ENCODE assay signal across 28 mouse cellular contexts in genomic region chr1:64850345-64850744, GRCm38 (mm10).
A peak's percentile ranks its signal among the peaks of the same experiment; 100 is the strongest.
DNase-seq lines count a peak whose midpoint lies in the region; ATAC-seq lines count a peak whose summit lies in the region.
"Had no signal": no experiment of that assay in that cellular context is flagged by ENCODE, and none has a peak within 500 bp of the region (broad histone marks: within the 10 kb centered on the region; RNA-seq: fewer than 3 reads in every experiment).

No protein-coding gene starts in this region.

- no peak overlapping the region for H3K9ac ChIP-seq in kidney, embryonic 15.5 days
- no peak overlapping the region for H3K9ac ChIP-seq in kidney, embryonic 14.5 days (ENCODE audit: low read depth, low read length)
- H3K9ac ChIP-seq: forebrain, postnatal 0 days; heart, embryonic 13.5 days; hindbrain, embryonic 12.5 days; intestine, embryonic 15.5 days had no signal

- no peak overlapping the region for H3K4me3 ChIP-seq in kidney, embryonic 15.5 days (replicated peaks)
- no peak overlapping the region for H3K4me3 ChIP-seq in kidney, embryonic 14.5 days (ENCODE audit: low read length)
- no peak overlapping the region for H3K4me3 ChIP-seq in embryonic facial prominence, embryonic 10.5 days
- H3K4me3 ChIP-seq: erythroblast, embryonic 14.5 days; heart, embryonic 10.5 days; heart, embryonic 13.5 days; hindbrain, embryonic 12.5 days; intestine, embryonic 15.5 days had no signal

- H3K4me2 ChIP-seq in kidney, embryonic 15.5 days = no peak overlapping the region
- H3K4me2 ChIP-seq in kidney, embryonic 14.5 days (replicated peaks; ENCODE audit: low read depth, low read length) = no peak overlapping the region
- H3K4me2 ChIP-seq: heart, embryonic 13.5 days; hindbrain, embryonic 12.5 days; intestine, embryonic 15.5 days had no signal

- DNase-seq in Muller cell, postnatal 12 days (ENCODE audit: inconsistent ontology term) = peak; percentile 89
- DNase-seq in embryonic facial prominence, embryonic 10.5 days (ENCODE audit: low spot score) = no peak
- no peak for DNase-seq in heart, adult 9 months (ENCODE audit: low spot score in 2 of 2)
- DNase-seq: adrenal gland, adult 8-10 months; adrenal gland, postnatal 25 days; B cell, adult 2 months; cerebellum, adult 11-12 months; cerebellum, adult 8-10 months; cerebellum, postnatal 10 days; cerebellum, postnatal 36 days; embryo, embryonic 11 days; forebrain, postnatal 0 days; gastrocnemius, postnatal 25 days; heart, adult 18-20 months; kidney, adult 11 months had no signal

- H3K27ac ChIP-seq in kidney, embryonic 15.5 days = 0 out of 2 replicates have a peak overlapping the region, but pooled peaks have one; percentile 3
- H3K27ac ChIP-seq in kidney, embryonic 14.5 days (ENCODE audit: low read depth, low read length) = no peak overlapping the region
- H3K27ac ChIP-seq in embryonic facial prominence, embryonic 10.5 days (replicated peaks) = peak overlapping the region; percentile 40; the same call in 1 of the 2 replicates
- H3K27ac ChIP-seq: heart, embryonic 10.5 days; heart, embryonic 13.5 days; hindbrain, embryonic 12.5 days; intestine, embryonic 15.5 days had no signal

- no peak for ATAC-seq in kidney, embryonic 15.5 days (replicated peaks; ENCODE audit: low FRiP score)
- ATAC-seq in kidney, embryonic 14.5 days (ENCODE audit: low FRiP score, low TSS enrichment) = no peak
- no peak for ATAC-seq in megakaryocyte progenitor cell, adult 5-6 weeks (replicated peaks; ENCODE audit: poor library complexity)
- ATAC-seq: activated CD4-positive, CD25-positive, alpha-beta regulatory T cell, adult 4 months; forebrain, embryonic 14.5 days; forebrain, postnatal 0 days; hindbrain, embryonic 16.5 days; intestine, embryonic 15.5 days had no signal

- H3K9me3 ChIP-seq in kidney, embryonic 15.5 days (replicated peaks) = no peaks in the 10 kb centered on the region
- no peaks in the 10 kb centered on the region for H3K9me3 ChIP-seq in kidney, embryonic 14.5 days (ENCODE audit: control insufficient read depth, low read length)
- H3K9me3 ChIP-seq in embryonic facial prominence, embryonic 10.5 days = no peaks in the 10 kb centered on the region
- H3K9me3 ChIP-seq: G1E; heart, embryonic 10.5 days; heart, embryonic 13.5 days; hindbrain, embryonic 12.5 days; intestine, embryonic 15.5 days had no signal

- no peaks in the 10 kb centered on the region for H3K36me3 ChIP-seq in kidney, embryonic 15.5 days
- H3K36me3 ChIP-seq in kidney, embryonic 14.5 days (ENCODE audit: control insufficient read depth, insufficient read depth, low read length) = no peaks in the 10 kb centered on the region
- no peaks in the 10 kb centered on the region for H3K36me3 ChIP-seq in embryonic facial prominence, embryonic 10.5 days (replicated peaks)
- H3K36me3 ChIP-seq: heart, embryonic 10.5 days; heart, embryonic 13.5 days; hindbrain, embryonic 12.5 days; intestine, embryonic 15.5 days had no signal

- no peaks in the 10 kb centered on the region for H3K27me3 ChIP-seq in kidney, embryonic 15.5 days
- H3K27me3 ChIP-seq in kidney, embryonic 14.5 days (ENCODE audit: control insufficient read depth, insufficient read depth, low read length) = no peaks in the 10 kb centered on the region
- no peaks in the 10 kb centered on the region for H3K27me3 ChIP-seq in embryonic facial prominence, embryonic 10.5 days (replicated peaks; ENCODE audit: low read depth, poor library complexity, severe bottlenecking)
- H3K27me3 ChIP-seq: CH12.LX; heart, embryonic 13.5 days; hindbrain, embryonic 12.5 days; intestine, embryonic 15.5 days had no signal

- H3K4me1 ChIP-seq in kidney, embryonic 15.5 days = peaks cover 27% of the 10 kb centered on the region
- peaks cover 17% of the 10 kb centered on the region; the same call in 1 of the 2 replicates for H3K4me1 ChIP-seq in kidney, embryonic 14.5 days (ENCODE audit: control insufficient read depth, insufficient read depth, low read length)
- H3K4me1 ChIP-seq in embryonic facial prominence, embryonic 10.5 days = peaks cover 67% of the 10 kb centered on the region

- 80% methylated on average over 2 of the region's 2 CpGs for WGBS in kidney, embryonic 15.5 days
- WGBS in kidney, embryonic 14.5 days = 91% methylated on average over 2 of the region's 2 CpGs
- WGBS in embryonic facial prominence, embryonic 10.5 days = 75% methylated on average over 2 of the region's 2 CpGs
